Mouse (Mus musculus): ENCODE results near the gene Gaa.
"Not testable (repeated sequence)": the region's sequence is repeated elsewhere in the genome, so short reads cannot be mapped to it uniquely, and the experiment has no call there.

Gene Gaa

GRCm38 (mm10) chr11:119267768-119268556, at the start of gene Gaa:
TSS of gene Gaa (plus strand) at chr11:119267887.
- peak; percentile 91 for DNase-seq (ENCODE audit: low spot score)

DNA sequence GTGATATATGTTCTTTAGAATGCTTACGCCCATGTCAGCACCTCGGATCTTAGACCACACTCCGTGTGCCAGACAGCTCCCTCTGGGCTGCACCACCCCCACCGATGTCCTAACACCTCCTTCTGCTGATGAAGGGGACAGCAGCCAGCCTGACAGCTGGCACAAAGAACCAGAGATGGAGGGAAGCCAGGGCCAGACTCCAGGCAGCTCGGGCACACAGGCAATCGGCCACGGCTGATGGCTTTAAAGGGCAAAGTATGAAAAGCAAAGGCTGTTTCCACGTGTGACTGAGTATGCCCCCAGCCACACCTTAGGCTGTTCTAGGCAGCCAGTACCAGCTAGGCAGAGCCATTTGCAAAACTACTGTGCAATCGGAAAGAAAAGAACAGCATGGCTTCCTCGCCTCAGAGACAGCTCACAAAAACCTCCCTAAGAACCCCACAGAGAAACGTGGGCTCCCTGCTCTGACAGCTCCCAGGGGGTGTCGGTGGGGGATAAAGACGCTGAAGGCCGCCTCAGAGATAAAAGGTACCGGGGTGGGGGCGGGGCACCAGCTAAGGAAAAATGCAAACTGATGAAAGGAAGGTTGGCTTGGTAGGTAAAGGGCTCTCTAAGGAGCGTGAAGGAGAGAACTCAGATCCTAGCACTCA, 47.7 kb upstream of the Gaa start:
- DNase-seq (ENCODE audit: low spot score) = no peak

- DNase-seq (ENCODE audit: low spot score) = no peak
Observed at GRCm38 (mm10) chr11:119221812-119222510, 45.7 kb upstream of the Gaa start.

- DNase-seq (ENCODE audit: low spot score) = no peak
Observed at GRCm38 (mm10) chr11:119223124-119223890, 44.4 kb upstream of the Gaa start.

GRCm38 (mm10) chr11:119224926-119225325, 42.8 kb upstream of the Gaa start:
- no peak for DNase-seq (ENCODE audit: low spot score)

- DNase-seq (ENCODE audit: low spot score) = no peak
Observed at GRCm38 (mm10) chr11:119225634-119226033, 42.1 kb upstream of the Gaa start.

GRCm38 (mm10) chr11:119227591-119227990, 40.1 kb upstream of the Gaa start:
- DNase-seq (ENCODE audit: low spot score) = no peak

- no peak for DNase-seq (ENCODE audit: low spot score)
Observed at GRCm38 (mm10) chr11:119228091-119228781, 39.5 kb upstream of the Gaa start, which contains the start of the genes Tbc1d16 and Ccdc40. TSS of gene Tbc1d16 (minus strand) at chr11:119228499. TSS of gene Ccdc40 (plus strand) at chr11:119228572.

GRCm38 (mm10) chr11:119228846-119229626, 38.7 kb upstream of the Gaa start:
- no peak for DNase-seq (ENCODE audit: low spot score)

- DNase-seq (ENCODE audit: low spot score) = no peak
Observed at GRCm38 (mm10) chr11:119234770-119235169, 32.9 kb upstream of the Gaa start.

DNA sequence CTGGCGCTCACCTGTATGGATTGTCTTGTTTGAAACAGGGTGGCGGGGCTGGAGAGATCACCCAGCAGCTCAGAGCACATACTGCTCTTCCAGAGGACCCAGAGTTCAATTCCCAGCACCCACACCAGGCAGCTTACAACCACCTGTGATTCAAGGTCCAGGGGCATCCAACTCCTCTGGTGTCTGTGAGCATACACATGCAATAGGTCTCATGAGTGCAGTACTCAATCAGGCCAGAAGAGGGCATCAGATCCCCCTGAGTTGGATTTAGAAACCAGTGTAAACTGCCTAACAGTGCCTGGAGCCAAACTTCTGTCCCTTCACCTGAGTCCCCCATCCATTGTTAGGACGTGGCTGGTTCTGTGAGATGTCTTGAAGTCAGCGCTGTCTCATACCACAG, 32.1 kb upstream of the Gaa start:
- no peak for DNase-seq (ENCODE audit: low spot score)

GRCm38 (mm10) chr11:119236354-119236753, 31.3 kb upstream of the Gaa start:
- no peak for DNase-seq (ENCODE audit: low spot score)

DNA sequence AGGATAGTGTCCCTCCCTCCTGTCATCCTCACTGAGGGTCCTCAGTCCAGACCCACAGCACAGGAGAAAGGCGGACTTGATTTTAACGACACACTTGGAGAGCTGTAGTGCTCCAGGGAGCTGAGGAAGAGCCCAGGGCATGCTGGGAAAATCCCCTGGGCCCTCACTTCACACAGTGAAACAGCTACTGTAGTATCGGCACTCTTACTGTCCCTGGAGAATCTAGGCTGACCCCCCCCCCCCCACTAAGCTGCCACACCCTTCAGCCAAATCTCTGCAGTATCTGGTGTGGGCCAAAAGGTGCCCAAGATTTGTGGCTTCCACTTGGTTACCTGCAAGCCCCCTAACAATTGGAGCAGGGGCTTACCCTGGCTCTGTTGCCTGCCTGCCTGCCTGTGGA, 30.7 kb upstream of the Gaa start:
- no peak for DNase-seq (ENCODE audit: low spot score)

GRCm38 (mm10) chr11:119237568-119238304, 30.0 kb upstream of the Gaa start:
- DNase-seq (ENCODE audit: low spot score) = no peak

- DNase-seq (ENCODE audit: low spot score) = no peak
Observed at GRCm38 (mm10) chr11:119238305-119238721, 29.4 kb upstream of the Gaa start.

DNA sequence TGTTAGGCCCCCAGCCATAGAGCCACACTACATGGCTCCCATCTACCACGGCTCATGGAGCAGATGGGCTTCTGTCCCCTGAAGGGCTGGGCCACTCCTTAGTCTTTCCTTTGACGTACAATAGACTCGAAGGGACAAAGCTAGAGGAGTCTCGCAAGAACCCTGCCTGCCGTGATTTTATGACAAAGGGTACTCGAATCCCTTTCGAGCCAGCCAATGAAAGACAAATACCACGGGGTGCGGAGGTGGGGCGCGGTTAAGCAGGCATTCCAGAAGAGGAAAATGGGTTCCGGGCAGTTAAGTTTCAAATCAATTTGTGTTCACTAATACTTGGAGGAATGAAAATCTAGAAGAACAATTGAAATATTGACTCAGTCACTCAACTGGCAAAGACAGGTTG, 28.2 kb upstream of the Gaa start:
- no peak for DNase-seq (ENCODE audit: low spot score)

DNA sequence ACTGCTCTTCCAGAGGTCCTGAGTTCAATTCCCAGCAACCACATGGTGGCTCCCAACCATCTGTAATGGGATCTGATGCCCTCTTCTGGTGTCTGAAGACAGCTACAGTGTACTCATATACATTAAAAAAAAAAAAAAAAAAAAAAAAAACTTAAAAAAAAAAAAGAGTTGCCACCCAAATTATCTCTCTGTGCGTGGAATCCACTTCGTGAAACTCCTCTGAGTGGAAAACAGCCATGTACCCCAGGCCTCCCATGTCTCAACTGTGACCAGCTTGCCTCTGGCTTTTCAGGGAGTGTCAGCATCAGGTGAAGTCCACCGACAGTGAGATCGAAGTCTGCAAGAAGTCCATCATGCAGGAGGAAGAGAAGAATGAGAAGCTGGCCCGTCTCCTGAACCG, 22.1 kb upstream of the Gaa start:
- not testable (repeated sequence) for DNase-seq (ENCODE audit: low spot score)

GRCm38 (mm10) chr11:119249011-119249410, 18.7 kb upstream of the Gaa start:
- DNase-seq (ENCODE audit: low spot score) = no peak

DNA sequence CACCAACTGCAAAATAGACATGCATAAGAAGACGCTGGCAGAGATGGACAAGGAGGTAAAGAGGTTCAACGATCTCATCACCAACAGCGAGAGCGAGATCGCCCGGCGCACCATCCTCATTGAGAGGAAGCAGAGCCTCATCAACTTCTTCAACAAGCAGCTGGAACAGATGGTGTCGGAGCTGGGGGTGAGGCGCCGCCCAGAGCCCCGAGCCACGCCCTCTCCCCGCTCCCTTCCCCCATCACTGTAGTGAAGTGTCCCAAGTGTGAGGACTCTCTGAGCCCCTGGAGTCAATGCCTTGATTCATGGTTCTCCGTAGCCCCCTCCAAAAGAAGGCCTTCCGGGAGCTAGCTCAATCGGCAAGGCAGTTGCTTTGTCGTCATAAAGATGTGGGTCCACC, 16.7 kb upstream of the Gaa start:
- no peak for DNase-seq (ENCODE audit: low spot score)

Data from urinary bladder, postnatal 10 days (tissue).